Mouse (Mus musculus): ENCODE data around the gene Slc22a14.
"Not testable (repeated sequence)": the region's sequence is repeated elsewhere in the genome, so short reads cannot be mapped to it uniquely, and the experiment has no call there.

GRCm38 (mm10) chr9:119266121-119266395 lies 99.3 kb downstream of the Slc22a14 start:
- TF ChIP-seq CTCF (IDR thresholded peaks at IDR 0.05; ENCODE audit: control insufficient read depth, insufficient read depth, insufficient replicate concordance, low read depth, low read length); POLR2A (IDR thresholded peaks at IDR 0.05; ENCODE audit: control insufficient read depth, low read depth, low read length): not testable (repeated sequence)
